In genomic region chr2:31870683-31871082, GRCm38 (mm10) we compare ENCODE assay signal across 31 mouse cellular contexts. TPM values are rescaled to one million over a fixed set of nuclear protein-coding genes. Genes with fewer than 3 reads are reported as not detected.
"Had no signal": no experiment of that assay in that cellular context is flagged by ENCODE, and none has a peak within 500 bp of the region (broad histone marks: within the 10 kb centered on the region; RNA-seq: fewer than 3 reads in every experiment).

No protein-coding gene starts in this region.

- DNase-seq: left cerebral cortex, postnatal 4 days; liver; liver, embryonic 13.5 days; liver, postnatal 0 days; lung, adult 18-20 months; lung, adult 2 months; lung, embryonic 14.5 days; lung, postnatal 10 days; lung, postnatal 14 days; lung, postnatal 36 days; lung, postnatal 4 days; midbrain, embryonic 14.5 days had no signal

- H3K4me1 ChIP-seq: limb, embryonic 15.5 days; liver, embryonic 12.5 days; liver, embryonic 13.5 days; liver, embryonic 15.5 days; lung, embryonic 15.5 days; megakaryocyte, embryonic 14.5 days had no signal

- H3K4me3 ChIP-seq: limb, embryonic 10.5 days; limb, embryonic 12.5 days; limb, embryonic 13.5 days; limb, embryonic 15.5 days; liver, embryonic 12.5 days; liver, embryonic 13.5 days; liver, embryonic 15.5 days; lung, embryonic 15.5 days; megakaryocyte, embryonic 14.5 days; midbrain, embryonic 10.5 days; midbrain, embryonic 12.5 days; midbrain, embryonic 13.5 days; midbrain, embryonic 15.5 days had no signal

- H3K9ac ChIP-seq: limb, embryonic 12.5 days; limb, embryonic 13.5 days; limb, embryonic 15.5 days; liver, embryonic 12.5 days; liver, embryonic 13.5 days; liver, embryonic 14.5 days; liver, embryonic 15.5 days; liver, postnatal 0 days; lung, embryonic 14.5 days; lung, embryonic 15.5 days; midbrain, embryonic 12.5 days; midbrain, embryonic 13.5 days; midbrain, embryonic 15.5 days had no signal

- ATAC-seq: liver, embryonic 12.5 days; liver, postnatal 0 days; lung, postnatal 0 days; midbrain, embryonic 13.5 days; midbrain, embryonic 15.5 days; midbrain, embryonic 16.5 days had no signal

- H3K27me3 ChIP-seq: midbrain, embryonic 13.5 days; midbrain, embryonic 15.5 days had no signal

- H3K9me3 ChIP-seq: limb, embryonic 10.5 days; limb, embryonic 12.5 days; limb, embryonic 15.5 days; liver, embryonic 12.5 days; liver, embryonic 13.5 days; liver, embryonic 15.5 days; lung, embryonic 15.5 days; midbrain, embryonic 10.5 days; midbrain, embryonic 13.5 days; midbrain, embryonic 15.5 days had no signal

- H3K27ac ChIP-seq: limb, embryonic 10.5 days; limb, embryonic 12.5 days; limb, embryonic 13.5 days; limb, embryonic 15.5 days; liver, embryonic 12.5 days; liver, embryonic 13.5 days; liver, embryonic 14.5 days; liver, embryonic 15.5 days; lung, embryonic 15.5 days; macrophage; midbrain, embryonic 10.5 days; midbrain, embryonic 12.5 days; midbrain, embryonic 13.5 days; midbrain, embryonic 15.5 days had no signal

- H3K36me3 ChIP-seq: limb, embryonic 10.5 days; limb, embryonic 12.5 days; limb, embryonic 13.5 days; limb, embryonic 15.5 days; liver, embryonic 12.5 days; liver, embryonic 13.5 days; liver, embryonic 15.5 days; lung, embryonic 15.5 days; midbrain, embryonic 10.5 days; midbrain, embryonic 12.5 days; midbrain, embryonic 13.5 days; midbrain, embryonic 15.5 days had no signal

- H3K4me2 ChIP-seq: limb, embryonic 12.5 days; limb, embryonic 13.5 days; limb, embryonic 15.5 days; liver, embryonic 11.5 days; liver, embryonic 12.5 days; liver, embryonic 13.5 days; liver, embryonic 15.5 days; lung, embryonic 14.5 days; lung, embryonic 15.5 days; midbrain, embryonic 11.5 days; midbrain, embryonic 12.5 days; midbrain, embryonic 13.5 days; midbrain, embryonic 15.5 days had no signal

RNA-seq across cellular contexts. Expression of gene Lamc3, which starts 16.4 kb away (rescaled TPM):
- polyA plus RNA-seq: liver, embryonic 15.5 days; macrophage had no signal

RNA-seq across cellular contexts. Expression of gene Fibcd1, which starts 24.9 kb away (rescaled TPM):
- polyA plus RNA-seq: liver, adult 2 months; liver, embryonic 12.5 days; liver, embryonic 15.5 days; liver, postnatal 0 days; lung, embryonic 15.5 days; macrophage had no signal
